Mouse (Mus musculus): ENCODE data around the gene Nrxn2. TPM values are rescaled to one million over a fixed set of nuclear protein-coding genes. Genes with fewer than 3 reads are reported as not detected.
A peak's percentile ranks its signal among the peaks of the same experiment; 100 is the strongest.

The Nrxn2 gene
- polyA plus RNA-seq, 1 experiment from 2014 or later = 0.97 TPM

DNA sequence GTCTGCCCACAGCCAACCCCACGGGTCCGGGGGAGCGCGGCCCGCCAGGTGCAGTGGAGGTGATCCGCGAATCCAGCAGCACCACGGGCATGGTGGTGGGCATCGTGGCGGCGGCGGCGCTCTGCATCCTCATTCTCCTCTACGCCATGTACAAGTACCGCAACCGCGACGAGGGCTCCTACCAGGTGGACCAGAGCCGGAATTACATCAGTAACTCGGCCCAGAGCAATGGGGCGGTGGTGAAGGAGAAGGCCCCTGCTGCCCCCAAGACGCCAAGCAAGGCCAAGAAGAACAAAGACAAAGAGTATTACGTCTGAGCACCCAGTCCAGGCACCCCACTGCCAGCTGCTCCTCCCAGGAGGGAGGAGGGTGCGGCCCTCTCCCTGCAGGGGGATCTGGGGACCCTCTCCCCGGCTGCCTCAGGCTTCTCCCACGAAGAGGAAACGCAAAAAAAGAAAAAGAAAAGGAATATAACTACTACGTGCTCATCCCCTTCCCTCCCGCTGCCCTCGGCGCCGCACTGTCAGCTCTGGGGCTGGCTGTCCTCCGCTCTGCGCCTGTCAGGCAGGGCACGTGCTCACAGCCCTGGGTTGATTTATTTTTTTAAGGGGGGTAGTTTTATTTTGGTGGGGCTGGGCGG lies 113.4 kb downstream of the Nrxn2 start:
- Histone ChIP-seq H3K9ac (no peak overlapping the region), H3K4me2 (peak overlapping the region; percentile 83), H3K4me3 (peak overlapping the region; percentile 41), H3K27ac (no peak overlapping the region), H3K36me3 (no peaks in the 10 kb centered on the region), H3K4me1 (peaks cover 19% of the 10 kb centered on the region), H3K27me3 (peaks cover 48% of the 10 kb centered on the region), H3K9me3 (no peaks in the 10 kb centered on the region)
- ATAC-seq (ENCODE audit: borderline replicate concordance, extremely low read depth, low FRiP score, low TSS enrichment) = no peak
- 2% methylated on average over 36 of the region's 36 CpGs for whole genome bisulfite sequencing

GRCm38 (mm10) chr19:6532656-6533055 lies 114.1 kb downstream of the Nrxn2 start:
- no peaks in the 10 kb centered on the region for H3K36me3 ChIP-seq

GRCm38 (mm10) chr19:6533290-6534117 lies 115.0 kb downstream of the Nrxn2 start:
- no peak overlapping the region for H3K9ac ChIP-seq
- no peak for ATAC-seq (ENCODE audit: borderline replicate concordance, extremely low read depth, low FRiP score, low TSS enrichment)
- no peak overlapping the region for H3K4me2 ChIP-seq
- H3K27me3 ChIP-seq = peaks cover 48% of the 10 kb centered on the region
- H3K4me3 ChIP-seq = no peak overlapping the region
- no peak overlapping the region for H3K27ac ChIP-seq
- 67% methylated on average over 11 of the region's 11 CpGs for whole genome bisulfite sequencing
- no peaks in the 10 kb centered on the region for H3K36me3 ChIP-seq
- H3K9me3 ChIP-seq = no peaks in the 10 kb centered on the region
- H3K4me1 ChIP-seq = peaks cover 19% of the 10 kb centered on the region

More at GRCm38 (mm10) chr19:6532656-6533055, 114.1 kb downstream of the Nrxn2 start:
- Histone ChIP-seq H3K27ac (no peak overlapping the region), H3K4me2 (peak overlapping the region; percentile 83), H3K9ac (no peak overlapping the region), H3K4me1 (peaks cover 19% of the 10 kb centered on the region), H3K9me3 (no peaks in the 10 kb centered on the region), H3K4me3 (no peak overlapping the region; the same call in 1 of the 2 replicates), H3K27me3 (peaks cover 48% of the 10 kb centered on the region)
- 5% methylated on average over 11 of the region's 13 CpGs for WGBS
- no peak for ATAC-seq (ENCODE audit: borderline replicate concordance, extremely low read depth, low FRiP score, low TSS enrichment)

- H3K4me2 ChIP-seq = no peak overlapping the region
- peaks cover 45% of the 10 kb centered on the region for H3K27me3 ChIP-seq
- H3K4me1 ChIP-seq = peaks cover 19% of the 10 kb centered on the region
- ATAC-seq (ENCODE audit: borderline replicate concordance, extremely low read depth, low FRiP score, low TSS enrichment) = no peak
- no peak overlapping the region for H3K4me3 ChIP-seq
- WGBS = 53% methylated on average over 5 of the region's 5 CpGs
- H3K27ac ChIP-seq = no peak overlapping the region
- H3K36me3 ChIP-seq = no peaks in the 10 kb centered on the region
- no peak overlapping the region for H3K9ac ChIP-seq
- H3K9me3 ChIP-seq = no peaks in the 10 kb centered on the region
Observed at GRCm38 (mm10) chr19:6534118-6534415, 115.5 kb downstream of the Nrxn2 start.

DNA sequence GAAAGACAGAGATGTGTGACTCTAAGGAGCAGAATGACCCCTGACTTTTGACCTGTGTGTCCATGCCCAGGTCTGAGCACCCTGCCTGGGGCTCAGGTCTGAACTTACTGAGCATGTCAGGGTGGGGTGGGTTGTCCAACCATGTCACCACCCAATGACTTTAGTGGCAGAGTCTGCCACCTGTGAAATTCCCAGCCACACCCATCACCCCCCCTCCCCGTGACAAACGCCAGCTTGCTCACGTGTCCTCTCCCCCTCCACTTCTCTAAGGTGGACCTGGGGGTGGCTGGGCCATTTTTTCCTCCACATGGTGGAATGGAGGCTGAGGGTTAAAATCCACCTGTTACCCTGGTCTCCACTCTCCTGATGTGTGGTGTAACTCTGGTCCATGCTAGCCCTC lies 117.7 kb downstream of the Nrxn2 start:
- 61% methylated on average over 3 of the region's 3 CpGs for WGBS
- ATAC-seq (ENCODE audit: borderline replicate concordance, extremely low read depth, low FRiP score, low TSS enrichment) = no peak
- Histone ChIP-seq H3K9ac (no peak overlapping the region), H3K4me1 (peaks cover 15% of the 10 kb centered on the region), H3K9me3 (no peaks in the 10 kb centered on the region), H3K27me3 (peaks cover 27% of the 10 kb centered on the region), H3K27ac (no peak overlapping the region), H3K4me2 (no peak overlapping the region), H3K4me3 (no peak overlapping the region), H3K36me3 (no peaks in the 10 kb centered on the region)

DNA sequence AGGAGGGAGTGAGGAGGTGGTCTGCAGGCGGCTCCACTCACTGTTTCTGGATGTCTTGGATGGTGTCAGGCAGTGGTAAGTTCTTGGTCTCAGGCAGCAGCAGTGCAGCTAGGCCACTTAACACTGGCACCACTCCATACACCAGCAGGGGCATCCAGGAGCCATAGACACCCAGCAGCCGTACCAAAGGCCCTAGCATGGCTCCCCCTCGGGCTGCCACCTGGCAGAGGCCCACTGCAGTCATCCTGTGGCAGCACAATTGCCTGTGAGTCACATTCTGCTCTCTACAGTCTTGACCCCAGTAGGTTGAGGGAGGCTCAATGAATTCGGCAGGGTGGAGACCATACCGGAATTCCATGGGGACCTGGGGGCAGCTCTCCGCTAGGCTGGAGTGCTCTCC lies 118.2 kb downstream of the Nrxn2 start:
- Histone ChIP-seq H3K4me1 (peaks cover 10% of the 10 kb centered on the region), H3K27me3 (peaks cover 22% of the 10 kb centered on the region), H3K27ac (no peak overlapping the region), H3K9me3 (no peaks in the 10 kb centered on the region), H3K36me3 (no peaks in the 10 kb centered on the region), H3K4me2 (no peak overlapping the region), H3K4me3 (no peak overlapping the region), H3K9ac (no peak overlapping the region)
- 60% methylated on average over 6 of the region's 6 CpGs for WGBS
- ATAC-seq (ENCODE audit: borderline replicate concordance, extremely low read depth, low FRiP score, low TSS enrichment) = no peak

- peaks cover 16% of the 10 kb centered on the region for H3K27me3 ChIP-seq
- WGBS = 49% methylated on average over 8 of the region's 8 CpGs
- no peak for ATAC-seq (ENCODE audit: borderline replicate concordance, extremely low read depth, low FRiP score, low TSS enrichment)
Observed at GRCm38 (mm10) chr19:6537526-6537925, 119.0 kb downstream of the Nrxn2 start.

GRCm38 (mm10) chr19:6538546-6538945 lies 120.0 kb downstream of the Nrxn2 start:
- no peaks in the 10 kb centered on the region for H3K36me3 ChIP-seq
- H3K27me3 ChIP-seq = peaks cover 6% of the 10 kb centered on the region; the same call in 1 of the 2 replicates
- ATAC-seq (ENCODE audit: borderline replicate concordance, extremely low read depth, low FRiP score, low TSS enrichment) = no peak
- no peak overlapping the region for H3K9ac ChIP-seq
- H3K4me3 ChIP-seq = no peak overlapping the region
- H3K9me3 ChIP-seq = no peaks in the 10 kb centered on the region
- 82% methylated on average over 6 of the region's 6 CpGs for WGBS
- no peaks in the 10 kb centered on the region for H3K4me1 ChIP-seq
- H3K27ac ChIP-seq = no peak overlapping the region
- H3K4me2 ChIP-seq = no peak overlapping the region

More at GRCm38 (mm10) chr19:6537526-6537925, 119.0 kb downstream of the Nrxn2 start:
- H3K27ac ChIP-seq = no peak overlapping the region
- peaks cover 2% of the 10 kb centered on the region for H3K4me1 ChIP-seq
- no peak overlapping the region for H3K9ac ChIP-seq
- no peak overlapping the region for H3K4me2 ChIP-seq
- H3K4me3 ChIP-seq = no peak overlapping the region
- no peaks in the 10 kb centered on the region for H3K9me3 ChIP-seq
- H3K36me3 ChIP-seq = no peaks in the 10 kb centered on the region

GRCm38 (mm10) chr19:6539592-6539991 lies 121.1 kb downstream of the Nrxn2 start:
- H3K9me3 ChIP-seq = no peaks in the 10 kb centered on the region
- no peak overlapping the region for H3K27ac ChIP-seq
- no peaks in the 10 kb centered on the region; the same call in 1 of the 2 replicates for H3K27me3 ChIP-seq
- no peak overlapping the region for H3K4me3 ChIP-seq
- no peaks in the 10 kb centered on the region for H3K36me3 ChIP-seq
- no peak overlapping the region for H3K4me2 ChIP-seq
- 68% methylated on average over 4 of the region's 4 CpGs for WGBS
- no peaks in the 10 kb centered on the region for H3K4me1 ChIP-seq
- no peak overlapping the region for H3K9ac ChIP-seq
- ATAC-seq (ENCODE audit: borderline replicate concordance, extremely low read depth, low FRiP score, low TSS enrichment) = no peak

DNA sequence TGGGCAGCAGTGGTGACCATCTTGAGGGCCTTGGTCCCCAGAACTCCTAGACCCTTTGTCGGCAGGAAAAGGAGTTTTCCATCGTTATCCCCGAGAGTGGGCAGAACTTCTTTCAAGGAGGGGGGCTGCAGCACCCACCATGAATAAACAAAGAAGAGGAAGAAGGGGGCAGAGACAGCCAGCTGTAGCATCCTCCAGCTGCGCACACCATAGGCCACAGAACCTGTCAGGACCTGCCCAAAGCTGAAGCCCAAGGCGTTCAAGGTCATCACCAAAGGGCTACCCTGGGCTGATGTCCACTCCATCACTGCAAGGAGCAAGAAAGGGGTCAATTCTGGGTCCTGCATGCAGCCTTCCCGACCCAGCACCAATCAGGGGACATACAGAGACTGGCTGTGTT lies 121.7 kb downstream of the Nrxn2 start:
- H3K9ac ChIP-seq = no peak overlapping the region
- WGBS = 56% methylated on average over 6 of the region's 6 CpGs
- H3K9me3 ChIP-seq = no peaks in the 10 kb centered on the region
- no peaks in the 10 kb centered on the region; the same call in 1 of the 2 replicates for H3K27me3 ChIP-seq
- H3K36me3 ChIP-seq = no peaks in the 10 kb centered on the region
- no peaks in the 10 kb centered on the region for H3K4me1 ChIP-seq
- no peak for ATAC-seq (ENCODE audit: borderline replicate concordance, extremely low read depth, low FRiP score, low TSS enrichment)
- H3K27ac ChIP-seq = no peak overlapping the region
- no peak overlapping the region for H3K4me2 ChIP-seq
- no peak overlapping the region for H3K4me3 ChIP-seq

DNA sequence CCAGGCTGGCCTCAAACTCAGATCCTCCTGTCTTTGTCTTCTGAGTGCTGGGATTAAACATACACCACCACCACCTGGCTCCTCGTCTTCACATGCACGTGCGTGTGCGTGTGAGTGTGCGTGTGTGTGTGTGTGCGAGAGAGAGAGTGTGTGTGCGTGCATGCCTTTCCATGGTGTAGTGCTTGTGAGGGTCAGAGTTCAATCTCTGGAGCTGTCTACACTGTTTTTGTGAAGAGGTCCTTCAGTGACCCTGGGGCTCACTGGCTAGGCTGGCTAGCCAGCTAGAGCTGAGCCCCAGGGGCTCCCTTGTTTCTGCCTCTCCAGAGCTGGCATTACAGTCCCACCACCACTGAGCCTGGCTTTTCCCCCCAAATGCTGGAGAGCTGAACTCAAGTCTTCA lies 123.0 kb downstream of the Nrxn2 start:
- no peak overlapping the region for H3K4me3 ChIP-seq
- H3K4me1 ChIP-seq = no peaks in the 10 kb centered on the region
- no peaks in the 10 kb centered on the region for H3K9me3 ChIP-seq
- whole genome bisulfite sequencing = 74% methylated on average over 7 of the region's 7 CpGs
- no peak overlapping the region for H3K9ac ChIP-seq
- no peak overlapping the region for H3K4me2 ChIP-seq
- H3K27me3 ChIP-seq = no peaks in the 10 kb centered on the region; the same call in 1 of the 2 replicates
- no peaks in the 10 kb centered on the region for H3K36me3 ChIP-seq
- no peak for ATAC-seq (ENCODE audit: borderline replicate concordance, extremely low read depth, low FRiP score, low TSS enrichment)
- H3K27ac ChIP-seq = no peak overlapping the region

GRCm38 (mm10) chr19:6542367-6543034 lies 124.0 kb downstream of the Nrxn2 start, which contains the start of gene Slc22a12:
Gene Slc22a12, minus strand, starts transcription at chr19:6543032.
- Histone ChIP-seq H3K27ac (no peak within 1 kb of the TSS), H3K36me3 (no peaks in the 10 kb centered on the region), H3K4me1 (no peaks in the 10 kb centered on the region), H3K27me3 (no peaks in the 10 kb centered on the region), H3K4me3 (no peak within 1 kb of the TSS), H3K9me3 (no peaks in the 10 kb centered on the region), H3K4me2 (no peak within 1 kb of the TSS), H3K9ac (no peak within 1 kb of the TSS)
- ATAC-seq (ENCODE audit: borderline replicate concordance, extremely low read depth, low FRiP score, low TSS enrichment) = no peak
- WGBS = 85% methylated on average over 16 of the region's 16 CpGs
